Mouse (Mus musculus) left cerebral cortex, postnatal 36 days (tissue): ENCODE measurements at regions not wholly inside any gene's neighbourhood (a gene's known extent, or its start where the extent isn't known, plus 50 kb on each side); places are given as distances from the start of the nearest gene placed in this dataset.

Experiments
- DNase-seq, 2 experiments: peaks; one replicate each; pipeline ENCODE4 v3.0.0; 2021 to 2022; ENCODE audit warnings: low spot score in 2 of 2, mixed read lengths in 1 of 2
- intact Hi-C: fragments of 180-260 bp; cut with DNase I; formaldehyde crosslinking; loops from one replicate; pipeline ENCODE4 v1.15.1; 2025

GRCm38 (mm10) chr1:193971537-193971936, 601.4 kb upstream of the Camk1g start:
- intact Hi-C loops: no loop called here
- DNase-seq: no peak

DNA sequence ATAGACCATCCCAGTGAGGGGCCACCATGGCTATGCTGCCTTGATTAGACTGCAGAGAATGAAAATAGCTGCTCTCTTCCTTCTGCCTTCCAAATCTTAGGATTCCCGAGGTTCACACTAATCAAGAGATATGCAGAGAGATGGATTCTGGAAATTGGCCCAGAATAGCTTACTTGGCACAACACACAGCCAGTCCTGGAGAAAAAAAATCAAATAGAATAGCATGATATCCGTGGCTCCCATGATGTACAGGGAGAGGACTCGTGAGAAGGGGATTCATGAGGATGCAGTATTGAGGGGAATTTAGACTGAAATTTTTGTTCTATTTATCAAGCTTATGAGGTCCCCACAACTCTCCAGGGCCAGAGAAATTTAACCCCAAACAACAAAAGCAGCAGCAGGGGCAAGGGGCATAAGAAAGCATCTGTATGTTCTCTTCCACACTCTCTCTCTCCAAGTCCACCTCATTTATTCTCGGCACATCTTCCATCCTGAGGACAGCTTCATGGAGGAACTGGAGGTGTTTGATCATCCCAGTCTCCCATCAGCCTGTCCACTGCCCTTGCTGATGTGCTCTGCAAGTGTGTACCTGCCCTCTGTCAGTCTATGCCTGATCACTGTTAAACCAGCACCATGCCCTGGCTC, 599.3 kb upstream of the Camk1g start:
- intact Hi-C loops: no loop called here
- no peak for DNase-seq

DNA sequence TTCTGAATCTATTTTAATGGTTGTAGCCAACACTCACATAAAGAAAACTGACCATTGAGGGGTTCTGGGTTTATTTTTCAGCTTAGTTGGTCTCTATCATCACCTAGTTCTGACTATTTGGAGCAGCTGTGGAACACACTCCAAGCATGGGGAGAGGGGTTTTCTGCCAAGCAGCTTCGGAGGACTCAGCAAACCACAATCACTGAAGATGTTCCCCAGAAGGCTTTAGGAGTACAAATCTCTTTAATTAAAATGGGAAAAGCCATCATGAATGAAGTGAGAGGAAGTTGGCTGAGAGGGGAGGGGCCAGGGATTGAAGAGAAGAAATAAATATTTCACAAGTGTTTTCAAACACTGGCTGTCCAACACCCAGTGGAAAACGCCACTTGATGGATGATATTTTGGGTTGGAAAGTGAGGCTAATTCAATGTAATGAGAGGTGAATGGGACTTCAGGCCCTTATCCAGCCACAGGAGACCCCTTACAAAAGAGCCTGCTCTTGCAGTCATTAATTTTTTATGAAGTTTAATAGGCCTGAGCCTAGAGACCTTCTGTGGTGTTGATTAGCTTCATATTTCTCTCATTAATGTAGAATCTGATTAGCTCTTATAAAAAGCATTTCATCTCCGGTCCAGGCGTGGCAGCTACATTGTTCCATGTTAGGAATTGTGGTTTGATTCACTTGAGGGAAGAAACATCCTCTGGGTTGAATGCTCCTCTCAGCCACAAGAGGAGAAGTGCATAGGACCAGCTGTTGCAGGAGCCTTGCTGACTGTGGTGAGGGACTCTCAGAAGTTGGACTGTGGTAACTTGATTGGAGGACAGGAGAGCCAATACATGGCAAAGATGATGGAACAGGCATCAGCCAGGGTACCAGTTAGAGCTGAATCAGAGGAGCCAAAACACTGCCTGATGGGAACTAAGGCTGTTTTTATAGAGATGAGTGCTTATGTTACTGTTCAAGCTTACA, 598.1 kb upstream of the Camk1g start:
- intact Hi-C loops: no loop called here
- DNase-seq: no peak

- intact Hi-C loops: no loop called here
- no peak for DNase-seq
Observed at GRCm38 (mm10) chr1:193966652-193967555, 596.8 kb upstream of the Camk1g start.

GRCm38 (mm10) chr1:193965278-193965677, 595.2 kb upstream of the Camk1g start:
- intact Hi-C loops: no loop called here

DNA sequence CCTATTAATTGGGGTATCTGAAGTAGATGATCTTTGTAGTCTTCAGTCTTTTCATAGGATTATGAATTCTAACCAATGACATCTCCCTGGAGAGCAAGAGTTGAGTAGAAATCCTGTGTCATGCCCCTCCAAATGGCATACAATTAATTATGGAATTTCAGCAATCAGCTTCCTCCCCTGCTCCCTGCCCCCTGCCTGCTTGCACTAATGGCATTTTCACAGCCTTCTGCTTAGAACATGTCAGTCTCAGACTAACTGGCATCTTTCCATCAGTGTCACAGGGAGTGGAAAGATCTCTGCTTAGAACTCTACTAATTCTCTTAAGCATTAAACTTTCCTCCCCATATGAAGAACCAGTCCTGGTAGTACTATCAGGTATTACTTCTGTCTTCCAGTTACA, 581.8 kb upstream of the Camk1g start:
- no peak for DNase-seq
- intact Hi-C loops: no loop called here

More at GRCm38 (mm10) chr1:193965278-193965677, 595.2 kb upstream of the Camk1g start:
- DNase-seq: no peak

DNA sequence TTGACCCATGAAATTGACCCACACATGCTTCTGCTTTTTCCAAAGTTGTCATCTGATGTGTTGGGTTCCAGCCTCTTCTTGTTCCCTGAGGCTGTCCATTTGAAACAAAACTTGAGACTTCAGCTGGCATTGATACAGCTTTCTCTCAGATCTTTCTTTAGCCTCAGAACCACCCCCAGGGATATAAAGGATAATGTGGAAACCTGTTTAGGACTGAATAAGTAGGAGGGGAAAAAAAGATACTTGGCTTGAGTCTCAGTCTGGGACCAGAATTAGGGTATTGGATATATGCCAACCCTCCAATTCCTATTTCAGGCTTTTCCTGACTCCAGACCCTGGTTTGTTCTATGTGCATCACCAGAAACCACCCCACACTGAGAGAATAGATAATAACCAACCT, 579.7 kb upstream of the Camk1g start:
- no peak for DNase-seq
- intact Hi-C loops: no loop called here

DNA sequence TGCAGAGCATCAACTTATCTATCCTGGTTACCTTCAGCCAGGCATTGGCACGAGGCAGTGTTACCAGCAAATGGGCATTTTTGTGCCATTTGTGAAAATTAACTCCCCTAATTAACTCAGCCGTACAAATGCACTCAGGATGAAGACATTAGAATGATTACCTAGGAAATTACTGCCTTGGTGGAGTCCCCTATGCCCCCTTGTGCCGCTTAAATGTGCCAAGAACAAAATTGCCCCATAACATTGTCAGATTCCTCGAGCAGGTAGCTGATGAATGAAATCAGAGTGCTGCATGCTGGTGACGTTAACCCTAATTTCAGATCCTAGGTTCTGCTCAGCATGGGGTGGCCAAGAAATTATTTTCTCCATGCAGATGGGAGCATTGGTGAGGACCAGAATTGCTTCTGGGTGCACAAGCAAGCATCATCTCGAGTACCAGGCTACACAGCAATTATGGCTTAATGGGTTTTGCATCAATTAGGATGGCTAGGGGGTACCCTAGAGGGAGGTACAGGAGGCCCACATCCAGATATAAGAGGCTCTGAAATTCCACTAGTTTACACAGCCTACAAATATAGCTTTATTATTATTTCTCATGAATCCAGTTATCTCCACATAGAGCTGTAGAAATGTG, 577.0 kb upstream of the Camk1g start:
- intact Hi-C loops: no loop called here
- DNase-seq: no peak

DNA sequence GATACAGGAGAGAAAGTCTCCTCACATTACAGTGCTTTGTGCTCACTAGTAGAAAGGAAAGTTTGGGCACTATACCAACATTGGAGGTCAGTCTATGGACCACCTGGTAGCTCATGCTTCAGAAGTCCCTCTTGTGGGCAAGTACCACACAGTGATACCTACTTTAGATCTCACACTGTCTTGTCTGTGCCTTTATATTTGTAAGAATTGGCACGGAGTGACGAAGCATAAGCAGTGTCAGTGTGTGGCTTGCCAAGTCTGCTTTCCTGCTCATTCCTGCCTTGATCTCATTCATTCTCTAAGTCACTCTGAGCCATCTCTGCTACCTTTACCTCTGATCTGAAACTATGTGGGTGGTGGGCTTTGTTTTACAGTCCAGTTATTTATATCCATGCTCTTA, 565.9 kb upstream of the Camk1g start:
- DNase-seq: no peak
- intact Hi-C loops: no loop called here

- intact Hi-C loops: no loop called here
- no peak for DNase-seq
Observed at GRCm38 (mm10) chr1:193934308-193934707, 564.2 kb upstream of the Camk1g start.

DNA sequence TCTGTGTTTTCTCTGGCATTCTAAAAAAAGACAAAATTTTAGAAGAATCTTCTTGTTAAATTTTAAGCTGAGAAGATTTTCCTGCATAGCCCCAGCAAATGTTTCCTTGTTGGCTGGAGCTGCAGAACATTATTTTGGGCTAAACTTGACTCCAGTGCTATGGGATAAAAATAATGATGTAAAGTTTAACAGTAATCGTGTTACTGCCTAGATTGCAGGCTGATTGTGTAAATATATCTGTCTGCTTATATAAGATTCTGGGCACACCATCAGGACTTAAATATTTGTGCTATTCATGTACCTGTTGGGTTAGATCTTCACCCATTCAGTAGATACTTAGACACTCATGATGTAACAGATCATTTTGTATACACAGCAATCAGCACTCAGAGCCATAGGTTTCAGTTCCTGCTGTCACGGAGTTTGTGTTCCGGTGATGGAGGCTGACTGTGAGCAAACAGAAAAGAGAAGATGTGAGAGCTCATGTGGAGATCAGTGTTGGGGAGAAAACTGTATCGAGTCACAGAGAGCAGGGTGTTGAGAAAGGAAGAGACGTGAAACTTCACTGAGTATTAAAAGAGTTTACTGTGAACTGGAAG, 561.1 kb upstream of the Camk1g start:
- peak; percentile 21 to 32 for DNase-seq

DNA sequence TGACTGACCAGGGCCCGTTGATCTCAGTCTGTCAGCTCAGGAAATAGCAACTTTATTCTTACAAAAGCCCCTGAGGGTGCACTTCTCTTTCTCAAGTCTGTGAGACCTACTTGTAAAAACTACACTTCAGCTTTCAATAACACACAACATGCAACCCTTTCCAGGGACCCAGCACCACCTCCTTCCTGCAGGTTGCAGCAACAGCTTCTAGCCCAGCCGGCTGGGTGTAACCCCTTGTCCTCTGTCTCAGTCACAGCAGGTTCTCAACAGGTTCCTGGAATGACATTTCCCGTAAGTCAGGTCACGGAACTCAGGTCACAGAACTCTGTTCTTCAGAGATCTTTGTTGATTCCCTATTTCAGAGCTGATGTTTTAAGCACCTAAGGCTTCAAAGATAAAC, 558.5 kb upstream of the Camk1g start:
- intact Hi-C loops: no loop called here
- DNase-seq: no peak

More for the DNA sequence above, 561.1 kb upstream of the Camk1g start:
- intact Hi-C loops: no loop called here

DNA sequence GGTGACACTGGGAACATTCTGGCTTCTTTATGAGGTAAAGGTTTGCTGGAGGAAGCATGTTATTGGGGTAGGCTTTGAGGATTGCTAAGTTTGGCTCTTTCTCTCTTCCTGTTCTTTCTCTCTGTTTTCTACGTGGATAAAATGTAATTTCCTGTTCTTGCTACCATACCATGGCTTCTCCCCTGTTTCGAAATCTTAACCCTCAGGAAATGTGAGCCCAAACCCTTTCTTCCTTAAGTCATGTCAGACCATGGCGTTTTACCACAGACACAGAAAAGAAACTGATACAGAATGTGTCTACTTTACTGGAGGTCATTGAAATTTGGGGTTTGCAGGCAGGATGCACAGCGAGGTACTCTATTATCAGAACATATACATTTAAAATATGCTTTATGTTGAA, 552.7 kb upstream of the Camk1g start:
- DNase-seq: no peak
- intact Hi-C loops: no loop called here

- intact Hi-C loops: no loop called here
- DNase-seq: no peak
Observed at GRCm38 (mm10) chr1:193919243-193919642, 549.1 kb upstream of the Camk1g start.

DNA sequence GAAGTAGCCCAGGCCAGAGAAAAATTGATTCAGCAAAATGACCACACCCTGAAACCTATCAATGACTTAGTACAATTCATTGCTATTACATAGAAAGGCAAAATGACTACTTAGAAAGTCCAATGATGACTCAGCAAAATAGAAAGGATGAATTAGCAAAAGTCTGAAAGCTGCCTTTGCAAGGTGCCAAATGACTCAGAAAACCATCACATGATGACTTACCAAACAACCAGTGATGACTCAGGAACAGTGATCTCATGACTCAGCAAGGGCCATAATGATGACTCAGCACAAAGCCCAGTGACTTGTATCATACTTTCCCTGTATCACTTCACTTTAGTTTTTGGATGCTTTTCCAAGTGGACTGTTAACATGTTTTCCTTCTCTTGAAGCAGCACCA, 535.6 kb upstream of the Camk1g start:
- no peak for DNase-seq
- intact Hi-C loops: no loop called here

DNA sequence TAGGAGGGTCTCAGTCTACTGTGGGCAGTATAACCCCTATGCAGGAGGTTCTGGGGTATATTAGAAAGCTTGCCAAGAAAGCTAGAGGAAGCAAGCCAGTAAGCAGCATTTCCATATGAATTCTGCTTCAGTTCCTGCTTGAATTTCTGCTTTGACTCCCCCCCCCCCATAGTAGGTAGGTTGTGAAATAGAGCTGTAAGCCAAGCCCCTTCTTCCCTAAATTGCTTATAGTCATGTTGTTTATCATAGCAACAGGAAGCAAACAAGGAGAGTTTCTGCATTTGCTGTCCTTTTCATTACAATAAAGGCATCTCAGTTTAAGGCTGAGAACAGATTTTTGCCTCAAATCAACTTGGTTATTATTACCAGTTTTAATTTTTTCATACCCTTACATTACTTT, 524.0 kb upstream of the Camk1g start:
- DNase-seq: no peak
- intact Hi-C loops: no loop called here

GRCm38 (mm10) chr1:193876540-193876939, 506.4 kb upstream of the Camk1g start:
- intact Hi-C loops: no loop called here
- no peak for DNase-seq

GRCm38 (mm10) chr1:193876121-193876520, 506.0 kb upstream of the Camk1g start:
- intact Hi-C loops: no loop called here
- peak in 1 of 2 experiments; percentile 7 for DNase-seq

- intact Hi-C loops: no loop called here
- no peak for DNase-seq
Observed at GRCm38 (mm10) chr1:193875287-193875686, 505.2 kb upstream of the Camk1g start.
